Mouse (Mus musculus) MEL (cell line): Measurements from ENCODE around the gene Kcnd3. TPM values are rescaled to one million over a fixed set of nuclear protein-coding genes. Genes with fewer than 3 reads are reported as not detected.

ENCODE experiments used
- DNase-seq: peaks from one replicate; pipeline ENCODE4 v3.0.0; 2011; ENCODE audit warnings: low read depth, low spot score
- H3K27ac ChIP-seq: 2 replicates; pipeline ENCODE4 v1.5.1; 2012; ENCODE audit warnings: low read depth, mild to moderate bottlenecking, control low read depth, low read length, moderate library complexity; ENCODE audit not compliant: control insufficient read depth
- H3K27me3 ChIP-seq, 2 experiments: fragments of 150-350 bp in 1 of 2; sonication (generic) in 1 of 2; 2 replicates each; pipeline ENCODE4 v1.6.1; 2012; ENCODE audit warnings: low read length in 2 of 2, mild to moderate bottlenecking in 2 of 2, improper control_type of control experiment in 1 of 2, moderate library complexity in 1 of 2; ENCODE audit not compliant: insufficient read depth in 2 of 2, control insufficient read depth in 1 of 2
- H3K36me3 ChIP-seq, 2 experiments: 2 replicates each; pipeline ENCODE4 v1.6.1; 2012 to 2014; ENCODE audit warnings: low read length in 2 of 2, improper control_type of control experiment in 1 of 2, inconsistent platforms in 1 of 2, mild to moderate bottlenecking in 1 of 2; ENCODE audit not compliant: insufficient read depth in 2 of 2, control insufficient read depth in 1 of 2
- H3K4me1 ChIP-seq, 2 experiments: fragments of 150-350 bp in 1 of 2; sonication (generic) in 1 of 2; 2 replicates each; pipeline ENCODE4 v1.6.1; 2012; ENCODE audit warnings: low read length in 2 of 2, improper control_type of control experiment in 1 of 2, mild to moderate bottlenecking in 1 of 2; ENCODE audit not compliant: insufficient read depth in 2 of 2, control insufficient read depth in 1 of 2
- H3K4me3 ChIP-seq, 2 experiments: fragments of 150-350 bp in 1 of 2; sonication (generic) in 1 of 2; 2 replicates each; pipeline ENCODE4 v1.5.1; 2012; ENCODE audit warnings: low read depth in 2 of 2, low read length in 2 of 2, mild to moderate bottlenecking in 2 of 2, moderate library complexity in 2 of 2, control low read depth in 1 of 2, improper control_type of control experiment in 1 of 2; ENCODE audit not compliant: control insufficient read depth in 1 of 2, insufficient read depth in 1 of 2
- H3K79me2 ChIP-seq: 2 replicates; pipeline ENCODE4 v1.6.1; 2012; ENCODE audit warnings: mild to moderate bottlenecking, low read length, moderate library complexity; ENCODE audit not compliant: control insufficient read depth, poor library complexity, insufficient read depth
- H3K9ac ChIP-seq: 2 replicates; pipeline ENCODE4 v1.6.1; 2012; ENCODE audit warnings: low read depth, mild to moderate bottlenecking, control low read depth, low read length, moderate library complexity; ENCODE audit not compliant: control insufficient read depth, poor library complexity, severe bottlenecking
- H3K9me3 ChIP-seq: fragments of 150-350 bp; sonication (generic); replicated peaks from 2 replicates; pipeline ENCODE4 v1.6.1; 2012; ENCODE audit warnings: mild to moderate bottlenecking, low read length, improper control_type of control experiment, moderate library complexity; ENCODE audit not compliant: insufficient read depth
- BHLHE40 ChIP-seq: IDR thresholded peaks from 2 replicates; pipeline ENCODE4 v1.6.1; 2012; ENCODE audit warnings: low read depth, mild to moderate bottlenecking, inconsistent platforms, low read length, improper control_type of control experiment, borderline replicate concordance
- CHD1 ChIP-seq: IDR thresholded peaks from 2 replicates; pipeline ENCODE4 v1.6.1; 2012; ENCODE audit warnings: low read depth, mild to moderate bottlenecking, inconsistent platforms, low read length, improper control_type of control experiment
- CHD2 ChIP-seq: IDR thresholded peaks from 2 replicates; pipeline ENCODE4 v1.6.1; 2011; ENCODE audit warnings: low read length, improper control_type of control experiment
- E2F4 ChIP-seq: IDR thresholded peaks from 2 replicates; pipeline ENCODE4 v1.6.1; 2011; ENCODE audit warnings: low read depth, low read length, improper control_type of control experiment, borderline replicate concordance
- ELF1 ChIP-seq: IDR thresholded peaks from 2 replicates; pipeline ENCODE4 v1.6.1; 2014; ENCODE audit warnings: low read depth, mild to moderate bottlenecking, inconsistent platforms, low read length, improper control_type of control experiment, moderate library complexity
- GABPA ChIP-seq: IDR thresholded peaks from 2 replicates; pipeline ENCODE4 v1.6.1; 2012; ENCODE audit warnings: low read depth, mild to moderate bottlenecking, inconsistent platforms, low read length, improper control_type of control experiment, moderate library complexity
- MYB ChIP-seq: IDR thresholded peaks from 2 replicates; pipeline ENCODE4 v1.6.1; 2011; ENCODE audit warnings: mild to moderate bottlenecking, low read depth, low read length, improper control_type of control experiment
- POLR2A ChIP-seq, 2 experiments: IDR thresholded peaks; 2 replicates each; pipeline ENCODE4 v1.6.1; 2011 to 2012; ENCODE audit warnings: low read length in 2 of 2, mild to moderate bottlenecking in 2 of 2, control low read depth in 1 of 2, improper control_type of control experiment in 1 of 2, low read depth in 1 of 2, moderate library complexity in 1 of 2; ENCODE audit not compliant: control insufficient read depth in 1 of 2, insufficient read depth in 1 of 2, poor library complexity in 1 of 2
- SMC3 ChIP-seq: IDR thresholded peaks from 2 replicates; pipeline ENCODE4 v1.6.1; 2011; ENCODE audit warnings: low read depth, low read length, improper control_type of control experiment
- USF2 ChIP-seq, 2 experiments: IDR thresholded peaks; 2 replicates each; pipeline ENCODE4 v1.6.1; 2011 to 2012; ENCODE audit warnings: improper control_type of control experiment in 2 of 2, low read length in 2 of 2, borderline replicate concordance in 1 of 2, inconsistent platforms in 1 of 2, low read depth in 1 of 2, mild to moderate bottlenecking in 1 of 2; ENCODE audit not compliant: insufficient read depth in 1 of 2
- polyA plus RNA-seq, 2 experiments: library from polyadenylated mRNA; stranded (reverse) in 1 of 2; unstranded in 1 of 2; fragments of >175 nt in 1 of 2; fragments of >200 nt in 1 of 2; gene quantifications; 2 replicates each; pipeline versions ENCODE4 v1.2.1 to v1.2.4; 2012; ENCODE audit warnings: low replicate concordance in 2 of 2, low read depth in 1 of 2; ENCODE audit not compliant: insufficient read length in 2 of 2, insufficient read depth in 1 of 2, missing spikeins in 1 of 2
- total RNA-seq: library from RNA; depleted of rRNA; stranded (reverse); fragments of 300-350 nt; gene quantifications from 2 replicates; pipeline ENCODE4 v1.2.3, GENCODE M21; 2012

Kcnd3 gene
- total and polyA plus RNA-seq, 3 experiments: 0.01 TPM; not detected in 2

- no peak overlapping the region for H3K4me3 ChIP-seq
- H3K27ac ChIP-seq: no peak overlapping the region
- TF ChIP-seq GABPA (no peak), MYB (no peak), CHD1 (no peak)
- H3K79me2 ChIP-seq: no peaks in the 10 kb centered on the region
- H3K4me1 ChIP-seq: no peaks in the 10 kb centered on the region
- H3K9ac ChIP-seq: no peak overlapping the region
- H3K27me3 ChIP-seq: no peaks in the 10 kb centered on the region; a peak in 1 of 4 replicates
- no peaks in the 10 kb centered on the region for H3K36me3 ChIP-seq
- DNase-seq: peak; percentile 3
- H3K9me3 ChIP-seq: no peaks in the 10 kb centered on the region
These were observed 159.6 kb downstream of the Kcnd3 start for GRCm38 (mm10) chr3:105611531-105612422.

GRCm38 (mm10) chr3:105612423-105612814 lies 160.3 kb downstream of the Kcnd3 start:
- TF ChIP-seq POLR2A (IDR thresholded peaks at IDR 0.05; ENCODE audit: control insufficient read depth in 1 of 2, insufficient read depth in 1 of 2, low read depth in 1 of 2, low read length in 2 of 2, poor library complexity in 1 of 2) (no peak), BHLHE40 (no peak), E2F4 (no peak), SMC3 (no peak), USF2 (IDR thresholded peaks at IDR 0.05; ENCODE audit: borderline replicate concordance in 1 of 2, insufficient read depth in 1 of 2, low read depth in 1 of 2, low read length in 2 of 2) (no peak), ELF1 (no peak)
- DNase-seq: no peak
- H3K9me3 ChIP-seq: no peaks in the 10 kb centered on the region
- no peak overlapping the region for H3K4me3 ChIP-seq
- no peaks in the 10 kb centered on the region for H3K4me1 ChIP-seq
- no peaks in the 10 kb centered on the region for H3K79me2 ChIP-seq
- no peak overlapping the region for H3K27ac ChIP-seq
- no peaks in the 10 kb centered on the region; a peak in 1 of 4 replicates for H3K27me3 ChIP-seq
- H3K9ac ChIP-seq: no peak overlapping the region
- no peaks in the 10 kb centered on the region for H3K36me3 ChIP-seq

DNA sequence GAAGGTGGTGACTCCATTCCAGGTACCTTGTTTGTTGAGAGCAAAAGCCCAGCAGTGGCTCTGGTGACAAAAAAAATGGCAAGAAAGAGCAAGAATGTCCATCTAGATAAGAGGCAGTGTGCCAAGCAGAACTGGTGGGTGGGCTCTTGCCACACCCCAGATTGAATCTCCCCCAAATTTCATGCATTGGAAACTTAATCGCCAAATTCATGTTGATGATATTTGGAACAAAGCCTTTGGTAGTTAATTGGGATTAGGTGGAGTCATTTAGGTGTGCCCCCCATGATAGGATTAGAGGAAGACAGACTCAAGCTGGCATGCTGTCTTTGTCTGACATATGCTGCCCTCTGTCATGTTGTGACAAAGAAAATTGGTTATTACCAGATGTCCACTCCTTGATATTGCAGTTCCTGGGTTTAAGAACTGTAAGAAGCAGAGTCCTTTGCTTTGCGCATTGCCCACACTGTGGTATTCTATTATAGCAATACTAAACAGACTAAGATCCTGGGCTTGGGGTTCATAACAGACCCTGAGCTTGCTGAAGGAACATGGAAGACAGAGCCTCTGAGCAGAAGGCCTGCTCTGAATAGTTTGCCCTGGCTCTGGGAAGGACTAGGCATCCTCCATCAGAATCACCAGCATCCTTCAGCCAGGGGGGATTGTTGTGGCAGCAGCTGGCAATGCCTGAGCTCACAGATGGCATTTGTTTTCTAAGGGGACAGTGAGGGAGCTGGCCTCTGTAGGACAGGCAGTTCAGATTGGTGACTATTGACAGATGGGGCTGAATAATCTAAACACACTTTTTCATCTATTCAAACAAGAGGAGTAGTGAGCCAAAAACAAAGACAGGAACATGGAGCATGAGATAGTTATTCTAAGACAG lies 165.0 kb downstream of the Kcnd3 start:
- H3K27me3 ChIP-seq: no peaks in the 10 kb centered on the region; a peak in 2 of 4 replicates
- H3K9ac ChIP-seq: no peak overlapping the region
- DNase-seq: no peak
- TF ChIP-seq POLR2A (IDR thresholded peaks at IDR 0.05; ENCODE audit: control insufficient read depth in 1 of 2, insufficient read depth in 1 of 2, low read depth in 1 of 2, low read length in 2 of 2, poor library complexity in 1 of 2) (no peak), CHD2 (no peak)
- no peak overlapping the region for H3K27ac ChIP-seq
- H3K4me3 ChIP-seq: no peak overlapping the region
- no peaks in the 10 kb centered on the region for H3K4me1 ChIP-seq
- no peaks in the 10 kb centered on the region for H3K79me2 ChIP-seq
- H3K9me3 ChIP-seq: no peaks in the 10 kb centered on the region
- H3K36me3 ChIP-seq: no peaks in the 10 kb centered on the region
